Mouse (Mus musculus): ENCODE measurements at regions not wholly inside any gene's neighbourhood (a gene's known extent, or its start where the extent isn't known, plus 50 kb on each side); places are given as distances from the start of the nearest gene placed in this dataset.

- ATAC-seq: no peak
These were observed 52.0 kb downstream of the Gm11983 start for GRCm38 (mm10) chr11:6785471-6785870.

- ATAC-seq: no peak
These were observed 54.6 kb downstream of the Gm11983 start for GRCm38 (mm10) chr11:6782826-6783225.

GRCm38 (mm10) chr11:6779752-6780151, 57.7 kb downstream of the Gm11983 start:
- no peak for ATAC-seq

GRCm38 (mm10) chr11:6778596-6779360, 58.7 kb downstream of the Gm11983 start:
- no peak for ATAC-seq

- no peak for ATAC-seq
These were observed 59.9 kb downstream of the Gm11983 start for GRCm38 (mm10) chr11:6777566-6777965.

- no peak for ATAC-seq
These were observed 62.8 kb downstream of the Gm11983 start for GRCm38 (mm10) chr11:6774656-6775055.

- no peak for ATAC-seq
These were observed 63.5 kb downstream of the Gm11983 start for GRCm38 (mm10) chr11:6773951-6774350.

- no peak for ATAC-seq
These were observed 64.1 kb downstream of the Gm11983 start for GRCm38 (mm10) chr11:6773364-6773763.

GRCm38 (mm10) chr11:6769437-6769765, 68.1 kb downstream of the Gm11983 start:
- ATAC-seq: no peak

- ATAC-seq: peak; percentile 54
These were observed 68.6 kb downstream of the Gm11983 start for GRCm38 (mm10) chr11:6768599-6769436.

GRCm38 (mm10) chr11:6766725-6767124, 70.7 kb downstream of the Gm11983 start:
- no peak for ATAC-seq

GRCm38 (mm10) chr11:6765333-6765957, 72.0 kb downstream of the Gm11983 start:
- no peak for ATAC-seq

- ATAC-seq: no peak
These were observed 73.3 kb downstream of the Gm11983 start for GRCm38 (mm10) chr11:6764186-6764585.

GRCm38 (mm10) chr11:6763001-6763400, 74.5 kb downstream of the Gm11983 start:
- ATAC-seq: no peak

GRCm38 (mm10) chr11:6761876-6762628, 75.4 kb downstream of the Gm11983 start:
- ATAC-seq: no peak

- ATAC-seq: no peak
These were observed 77.9 kb downstream of the Gm11983 start for GRCm38 (mm10) chr11:6759578-6759977.

GRCm38 (mm10) chr11:6739439-6739838, 81.1 kb downstream of the Ramp3 start:
- no peak for ATAC-seq

GRCm38 (mm10) chr11:6738581-6738980, 80.3 kb downstream of the Ramp3 start:
- ATAC-seq: no peak

- ATAC-seq: no peak
These were observed 79.8 kb downstream of the Ramp3 start for GRCm38 (mm10) chr11:6738163-6738562.

- no peak for ATAC-seq
These were observed 76.6 kb downstream of the Ramp3 start for GRCm38 (mm10) chr11:6734746-6735430.

- no peak for ATAC-seq
These were observed 73.2 kb downstream of the Ramp3 start for GRCm38 (mm10) chr11:6731505-6731904.
